Mouse (Mus musculus) left cerebral cortex, adult 18-20 months (tissue): ENCODE data around the gene St7. TPM values are rescaled to one million over a fixed set of nuclear protein-coding genes. Genes with fewer than 3 reads are reported as not detected.

ENCODE experiments used
- DNase-seq, 2 experiments: peaks; one replicate each; pipeline ENCODE4 v3.0.0; 2021 to 2022; ENCODE audit warnings: low spot score in 2 of 2, mixed read lengths in 1 of 2
- total RNA-seq, 2 experiments: library from RNA; stranded (reverse); gene quantifications; 2 replicates each; pipeline ENCODE4 v1.2.3; 2021

St7 gene
- total RNA-seq, 2 experiments from 2014 or later = 32.3 to 38.6 TPM

GRCm38 (mm10) chr6:17882943-17883342 lies 190.2 kb downstream of the St7 start:
- DNase-seq = no peak

GRCm38 (mm10) chr6:17887765-17888164 lies 195.0 kb downstream of the St7 start:
- no peak for DNase-seq

- DNase-seq = no peak
Observed at GRCm38 (mm10) chr6:17895562-17895961, 202.8 kb downstream of the St7 start.

- DNase-seq = no peak
Observed at GRCm38 (mm10) chr6:17898539-17898938, 205.8 kb downstream of the St7 start.

GRCm38 (mm10) chr6:17903355-17903754 lies 210.6 kb downstream of the St7 start:
- DNase-seq = no peak

GRCm38 (mm10) chr6:17905776-17906175 lies 213.0 kb downstream of the St7 start:
- no peak for DNase-seq

GRCm38 (mm10) chr6:17906289-17906688 lies 213.6 kb downstream of the St7 start:
- no peak for DNase-seq

- DNase-seq = no peak
Observed at GRCm38 (mm10) chr6:17912312-17912711, 219.6 kb downstream of the St7 start.

GRCm38 (mm10) chr6:17912825-17913224 lies 220.1 kb downstream of the St7 start:
- no peak for DNase-seq

GRCm38 (mm10) chr6:17913315-17913714 lies 220.6 kb downstream of the St7 start:
- no peak for DNase-seq

- peak; percentile 78 to 83 for DNase-seq
Observed at GRCm38 (mm10) chr6:17914300-17914699, 221.6 kb downstream of the St7 start.

- DNase-seq = no peak
Observed at GRCm38 (mm10) chr6:17917233-17917632, 224.5 kb downstream of the St7 start.

- no peak for DNase-seq
Observed at GRCm38 (mm10) chr6:17922180-17922579, 229.4 kb downstream of the St7 start.

- DNase-seq = no peak
Observed at GRCm38 (mm10) chr6:17922967-17923366, 230.2 kb downstream of the St7 start.

- DNase-seq = no peak
Observed at GRCm38 (mm10) chr6:17923370-17923769, 230.6 kb downstream of the St7 start.

GRCm38 (mm10) chr6:17923894-17924505 lies 231.3 kb downstream of the St7 start:
- DNase-seq = peak in 1 of 2 experiments; percentile 35

GRCm38 (mm10) chr6:17925267-17925666 lies 232.5 kb downstream of the St7 start:
- no peak for DNase-seq

GRCm38 (mm10) chr6:17927746-17928145 lies 235.0 kb downstream of the St7 start:
- DNase-seq = no peak

- no peak for DNase-seq
Observed at GRCm38 (mm10) chr6:17931187-17931586, 238.5 kb downstream of the St7 start.

GRCm38 (mm10) chr6:17931835-17932234 lies 239.1 kb downstream of the St7 start:
- DNase-seq = no peak

GRCm38 (mm10) chr6:17932806-17933205 lies 240.1 kb downstream of the St7 start:
- no peak for DNase-seq

- DNase-seq = peak; percentile 42 to 43
Observed at GRCm38 (mm10) chr6:17938631-17939346, 246.1 kb downstream of the St7 start.

GRCm38 (mm10) chr6:17941916-17942315 lies 249.2 kb downstream of the St7 start:
- no peak for DNase-seq
